Comparison of ENCODE assay signal across 29 mouse cellular contexts in genomic region chr9:63512851-63513250, GRCm38 (mm10).
DNase-seq lines count a peak whose midpoint lies in the region; ATAC-seq and TF ChIP-seq lines count a peak whose summit lies in the region.
"Had no signal": no experiment of that assay in that cellular context is flagged by ENCODE, and none has a peak within 500 bp of the region (broad histone marks: within the 10 kb centered on the region; RNA-seq: fewer than 3 reads in every experiment).

No protein-coding gene starts in this region.

- H3K36me3 ChIP-seq in intestine, postnatal 0 days (ENCODE audit: control insufficient read depth, insufficient read depth): no peaks in the 10 kb centered on the region
- no peaks in the 10 kb centered on the region for H3K36me3 ChIP-seq in intestine, embryonic 16.5 days (ENCODE audit: control insufficient read depth, insufficient read depth, low read length)
- H3K36me3 ChIP-seq: forebrain, embryonic 12.5 days; hindbrain, embryonic 12.5 days; kidney, embryonic 15.5 days; limb, embryonic 12.5 days; liver, embryonic 15.5 days; midbrain, embryonic 10.5 days; stomach, embryonic 15.5 days had no signal

- peak; percentile 17; the same call in 1 of the 2 replicates for TF ChIP-seq CTCF in intestine, postnatal 0 days (IDR thresholded peaks at IDR 0.05; ENCODE audit: low read depth)
- no peak for TF ChIP-seq CTCF in brain, embryonic 14.5 days (IDR thresholded peaks at IDR 0.05; ENCODE audit: borderline replicate concordance, extremely low read depth, insufficient read depth, insufficient read length)

- no peak overlapping the region for H3K27ac ChIP-seq in intestine, postnatal 0 days (ENCODE audit: low read depth, low read length)
- H3K27ac ChIP-seq in intestine, embryonic 16.5 days (ENCODE audit: low read length): no peak overlapping the region
- H3K27ac ChIP-seq: forebrain, embryonic 12.5 days; hindbrain, embryonic 12.5 days; kidney, embryonic 15.5 days; limb, embryonic 12.5 days; liver, embryonic 15.5 days; midbrain, embryonic 10.5 days; stomach, embryonic 15.5 days had no signal

- peak; percentile 6 for DNase-seq in 416B (ENCODE audit: low read depth)
- DNase-seq in brain, embryonic 14.5 days (ENCODE audit: low read depth): peak; percentile 49
- DNase-seq in thymus, postnatal 10 days (ENCODE audit: low spot score in 2 of 2): peak; percentile 35 to 51
- DNase-seq in frontal cortex, postnatal 25 days (ENCODE audit: low spot score in 2 of 2): no peak
- no peak for DNase-seq in cerebellum, adult 11-12 months
- DNase-seq: adrenal gland, adult 2 months; cerebellum, adult 9-10 months; gastrocnemius, postnatal 25 days; heart, adult 18-20 months; heart, postnatal 36 days; kidney, adult 18-20 months; kidney, postnatal 4 days; layer of hippocampus, adult 9-11 months; lung, embryonic 14.5 days; lung, postnatal 14 days; right cerebral cortex, postnatal 25 days had no signal

- no peak overlapping the region for H3K4me3 ChIP-seq in intestine, postnatal 0 days (ENCODE audit: low read depth, low read length)
- H3K4me3 ChIP-seq in intestine, embryonic 16.5 days (ENCODE audit: low read length): no peak overlapping the region
- H3K4me3 ChIP-seq: forebrain, embryonic 12.5 days; hindbrain, embryonic 12.5 days; kidney, embryonic 15.5 days; limb, embryonic 12.5 days; liver, embryonic 15.5 days; midbrain, embryonic 10.5 days; stomach, embryonic 15.5 days had no signal

- WGBS in intestine, postnatal 0 days: 47% methylated on average over 5 of the region's 5 CpGs
- WGBS in intestine, embryonic 16.5 days: 50% methylated on average over 5 of the region's 5 CpGs

- no peaks in the 10 kb centered on the region for H3K27me3 ChIP-seq in intestine, postnatal 0 days (replicated peaks; ENCODE audit: control insufficient read depth, insufficient read depth, low read length)
- no peaks in the 10 kb centered on the region for H3K27me3 ChIP-seq in intestine, embryonic 16.5 days (replicated peaks; ENCODE audit: control insufficient read depth, insufficient read depth, low read length)
- H3K27me3 ChIP-seq: hindbrain, embryonic 12.5 days; kidney, embryonic 15.5 days; limb, embryonic 12.5 days; liver, embryonic 15.5 days; stomach, embryonic 15.5 days had no signal

- no peak overlapping the region for H3K9ac ChIP-seq in intestine, postnatal 0 days (ENCODE audit: low read depth, low read length)
- H3K9ac ChIP-seq in intestine, embryonic 16.5 days (ENCODE audit: low read depth, low read length): no peak overlapping the region
- H3K9ac ChIP-seq: forebrain, embryonic 12.5 days; hindbrain, embryonic 12.5 days; kidney, embryonic 15.5 days; limb, embryonic 12.5 days; liver, embryonic 15.5 days; lung, embryonic 14.5 days; stomach, embryonic 15.5 days had no signal

- no peaks in the 10 kb centered on the region for H3K4me1 ChIP-seq in intestine, postnatal 0 days (replicated peaks; ENCODE audit: control insufficient read depth, insufficient read depth, low read length)
- H3K4me1 ChIP-seq in intestine, embryonic 16.5 days (ENCODE audit: control insufficient read depth, insufficient read depth, low read length): no peaks in the 10 kb centered on the region
- H3K4me1 ChIP-seq: hindbrain, embryonic 12.5 days; kidney, embryonic 15.5 days; limb, embryonic 12.5 days; liver, embryonic 15.5 days; stomach, embryonic 15.5 days had no signal

- ATAC-seq in intestine, postnatal 0 days: no peak
- no peak for ATAC-seq in intestine, embryonic 16.5 days
- no peak for ATAC-seq in erythroblast, adult 5-6 weeks (replicated peaks; ENCODE audit: low FRiP score, poor library complexity, severe bottlenecking)
- ATAC-seq: activated CD4-positive, CD25-positive, alpha-beta regulatory T cell, adult 4 months; CD4-positive, CD25-positive, alpha-beta regulatory T cell, adult 4 months had no signal

- H3K4me2 ChIP-seq in intestine, postnatal 0 days (replicated peaks; ENCODE audit: low read depth): no peak overlapping the region
- H3K4me2 ChIP-seq in intestine, embryonic 16.5 days (ENCODE audit: low read depth, low read length): no peak overlapping the region
- H3K4me2 ChIP-seq: forebrain, embryonic 12.5 days; heart, embryonic 11.5 days; hindbrain, embryonic 12.5 days; kidney, embryonic 15.5 days; limb, embryonic 12.5 days; liver, embryonic 15.5 days; lung, embryonic 14.5 days; stomach, embryonic 15.5 days had no signal

- no peaks in the 10 kb centered on the region for H3K9me3 ChIP-seq in intestine, postnatal 0 days (ENCODE audit: control insufficient read depth)
- no peaks in the 10 kb centered on the region for H3K9me3 ChIP-seq in intestine, embryonic 16.5 days (ENCODE audit: control insufficient read depth, low read length)
- H3K9me3 ChIP-seq: forebrain, embryonic 12.5 days; hindbrain, embryonic 12.5 days; kidney, embryonic 15.5 days; limb, embryonic 12.5 days; liver, embryonic 15.5 days; midbrain, embryonic 10.5 days; stomach, embryonic 15.5 days had no signal

- no peak for TF ChIP-seq POLR2A in brain, embryonic 14.5 days (IDR thresholded peaks at IDR 0.05; ENCODE audit: borderline replicate concordance, extremely low read depth, insufficient read depth, insufficient read length, poor library complexity, severe bottlenecking)

Comparison
In these comparisons a context has a peak if more than half of its experiments do, and no peak if none do; other contexts are left out.
1. DNase-seq: peak in 416B (single experiment), brain, embryonic 14.5 days (single experiment) and thymus, postnatal 10 days (2 of 2); none in frontal cortex, postnatal 25 days (0 of 2) and cerebellum, adult 11-12 months (single experiment).